Mouse (Mus musculus): ENCODE data around the gene Kbtbd7.

GRCm38 (mm10) chr14:79440655-79441054 lies 14.3 kb downstream of the Kbtbd7 start:
- no peak for TF ChIP-seq CTCF (IDR thresholded peaks at IDR 0.05; ENCODE audit: insufficient read depth, low read length)
- no peak for TF ChIP-seq POLR2A (IDR thresholded peaks at IDR 0.05; ENCODE audit: borderline replicate concordance, extremely low read depth, low read depth, low read length)
